Mouse (Mus musculus): ENCODE data around the gene Strip1. TPM values are rescaled to one million over a fixed set of nuclear protein-coding genes. Genes with fewer than 3 reads are reported as not detected.

The Strip1 gene
- total RNA-seq, 1 experiment, result 48.9 TPM

DNA sequence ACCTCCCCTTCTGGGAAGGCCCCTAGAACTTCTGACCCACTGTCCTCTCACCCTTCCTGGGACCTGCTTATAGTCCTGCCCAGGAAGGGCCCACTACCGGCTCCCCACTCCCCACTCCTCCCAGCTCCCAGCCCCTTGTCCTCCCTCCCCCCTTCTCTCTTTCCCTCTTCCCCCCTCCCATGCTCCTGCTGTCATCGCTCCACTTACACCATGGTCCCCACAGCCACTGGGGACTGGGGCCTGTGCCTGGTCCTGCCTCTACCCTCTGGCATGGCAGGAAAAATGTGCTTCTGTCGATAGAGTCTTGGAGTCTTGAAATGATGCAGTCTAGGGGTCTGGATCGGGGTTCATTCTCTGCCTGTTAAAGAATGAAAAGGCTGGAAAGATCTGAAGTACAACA is 67.6 kb downstream of the Strip1 start:
- TF ChIP-seq HCFC1 (IDR thresholded peaks at IDR 0.05; ENCODE audit: borderline replicate concordance, insufficient read depth, low read length) (no peak), ZC3H11A (IDR thresholded peaks at IDR 0.05; ENCODE audit: borderline replicate concordance, low read depth, low read length) (no peak), MAFK (IDR thresholded peaks at IDR 0.05; ENCODE audit: insufficient read depth, low read depth, low read length) (no peak), ZNF384 (IDR thresholded peaks at IDR 0.05; ENCODE audit: low read depth, low read length) (no peak), CHD2 (IDR thresholded peaks at IDR 0.05; ENCODE audit: low read depth, low read length) (no peak)
- no peak for DNase-seq (ENCODE audit: low read depth, low spot score)
- in situ Hi-C loops (cut with MboI; ENCODE audit: low sequenced_read_pairs in 2 of 2, unreplicated experiment in 2 of 2), result no loop called here
- Histone ChIP-seq H3K4me3 (ENCODE audit: insufficient read depth in 1 of 2, low read depth in 1 of 2, low read length in 2 of 2, poor library complexity in 1 of 2, severe bottlenecking in 1 of 2) (no peak overlapping the region), H3K36me3 (ENCODE audit: control insufficient read depth, insufficient read depth, low read length, poor library complexity, severe bottlenecking) (no peaks in the 10 kb centered on the region), H3K9me3 (ENCODE audit: control insufficient read depth, insufficient read depth, low read depth, low read length) (no peaks in the 10 kb centered on the region), H3K4me1 (ENCODE audit: control insufficient read depth in 2 of 2, insufficient read depth in 2 of 2, low read length in 2 of 2, poor library complexity in 1 of 2) (no peaks in the 10 kb centered on the region), H3K27ac (ENCODE audit: insufficient read depth, low read depth, low read length, poor library complexity, severe bottlenecking) (no peak overlapping the region), H3K9ac (ENCODE audit: insufficient read depth, low read depth, low read length, poor library complexity, severe bottlenecking) (no peak overlapping the region; the same call in 1 of the 2 replicates)

DNA sequence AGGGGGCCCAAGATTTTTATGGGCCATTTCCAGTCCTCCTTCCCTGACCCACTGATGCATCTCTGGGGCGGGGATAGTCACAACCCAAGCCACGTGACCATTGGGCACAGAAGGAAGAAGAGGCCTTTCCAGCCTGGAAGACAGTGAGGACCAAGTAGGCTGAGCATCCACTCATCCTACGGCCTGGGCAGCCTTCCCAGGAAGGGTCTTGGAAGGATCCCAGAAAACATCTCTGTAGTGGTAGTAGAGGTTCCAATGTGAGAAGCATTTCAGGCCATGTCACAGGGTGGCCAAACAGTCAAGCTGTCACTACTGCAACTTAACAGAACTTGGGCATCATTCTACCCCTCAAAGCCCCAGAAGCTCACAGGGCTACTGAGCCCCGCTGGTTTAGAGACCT is 68.9 kb downstream of the Strip1 start:
- TF ChIP-seq ZC3H11A (IDR thresholded peaks at IDR 0.05; ENCODE audit: borderline replicate concordance, low read depth, low read length) (no peak), ZNF384 (IDR thresholded peaks at IDR 0.05; ENCODE audit: low read depth, low read length) (no peak), HCFC1 (IDR thresholded peaks at IDR 0.05; ENCODE audit: borderline replicate concordance, insufficient read depth, low read length) (no peak), MAFK (IDR thresholded peaks at IDR 0.05; ENCODE audit: insufficient read depth, low read depth, low read length) (no peak), CHD2 (IDR thresholded peaks at IDR 0.05; ENCODE audit: low read depth, low read length) (no peak)
- DNase-seq (ENCODE audit: low read depth, low spot score), result no peak
- H3K27ac ChIP-seq (ENCODE audit: insufficient read depth, low read depth, low read length, poor library complexity, severe bottlenecking), result no peak overlapping the region
- H3K4me1 ChIP-seq (ENCODE audit: control insufficient read depth in 2 of 2, insufficient read depth in 2 of 2, low read length in 2 of 2, poor library complexity in 1 of 2), result no peaks in the 10 kb centered on the region
- H3K9ac ChIP-seq (ENCODE audit: insufficient read depth, low read depth, low read length, poor library complexity, severe bottlenecking), result no peak overlapping the region
- H3K4me3 ChIP-seq (ENCODE audit: insufficient read depth in 1 of 2, low read depth in 1 of 2, low read length in 2 of 2, poor library complexity in 1 of 2, severe bottlenecking in 1 of 2), result no peak overlapping the region
- H3K9me3 ChIP-seq (ENCODE audit: control insufficient read depth, insufficient read depth, low read depth, low read length), result no peaks in the 10 kb centered on the region
- H3K36me3 ChIP-seq (ENCODE audit: control insufficient read depth, insufficient read depth, low read length, poor library complexity, severe bottlenecking), result no peaks in the 10 kb centered on the region
- in situ Hi-C loops (cut with MboI; ENCODE audit: low sequenced_read_pairs in 2 of 2, unreplicated experiment in 2 of 2), result no loop called here

Other genes with a start within 250 kb of the Strip1 start
- gene Kcnc4, start 172.1 kb downstream of the Strip1 start, total RNA-seq (2012; rRNA removed), result 0.36 and 0.37 TPM in 2 replicates
- gene Slc6a17, start 113.7 kb downstream of the Strip1 start, total RNA-seq (2012; rRNA removed), result 0.11 and 0.49 TPM in 2 replicates
- gene Ubl4b, start 76.6 kb downstream of the Strip1 start, total RNA-seq (2012; rRNA removed), result not detected in 2 replicates
- gene Alx3, start 36.7 kb downstream of the Strip1 start, total RNA-seq (2012; rRNA removed), result 0.21 and 0.85 TPM in 2 replicates
- gene Gm10961, start 372 bp downstream of the Strip1 start, total RNA-seq (2012; rRNA removed), result not detected in 2 replicates
- gene Ahcyl1, start 64.9 kb upstream of the Strip1 start, total RNA-seq (2012; rRNA removed), result 25.4 and 38.2 TPM in 2 replicates
- 13.1 and 34.0 TPM in 2 replicates for gene Csf1, start 128.8 kb upstream of the Strip1 start, total RNA-seq (2012; rRNA removed)
- gene Eps8l3, start 245.5 kb upstream of the Strip1 start, total RNA-seq (2012; rRNA removed), result not detected in 2 replicates